Mouse (Mus musculus) spleen, adult 18-20 months (tissue): ENCODE data around the gene Ctrl.

Experiments used
- DNase-seq, 2 experiments: peaks; one replicate each; pipeline ENCODE4 v3.0.0; 2022; ENCODE audit warnings: mixed read lengths in 2 of 2

Ctrl gene

GRCm38 (mm10) chr8:105937496-105938305, 4.0 kb upstream of the Ctrl start:
- DNase-seq: peak; percentile 47 to 57

GRCm38 (mm10) chr8:105936866-105937475, 3.3 kb upstream of the Ctrl start:
- DNase-seq: peak; percentile 82

- DNase-seq: no peak
Measured at GRCm38 (mm10) chr8:105935863-105936603, 2.4 kb upstream of the Ctrl start.

- DNase-seq: no peak
Measured at GRCm38 (mm10) chr8:105935105-105935504, 1.4 kb upstream of the Ctrl start.

- DNase-seq: no peak
Measured at GRCm38 (mm10) chr8:105932525-105932924, 1.1 kb downstream of the Ctrl start.

- no peak for DNase-seq
Measured at GRCm38 (mm10) chr8:105931271-105931670, 2.4 kb downstream of the Ctrl start.

GRCm38 (mm10) chr8:105930602-105931001, 3.1 kb downstream of the Ctrl start:
- DNase-seq: peak; percentile 68 to 88

GRCm38 (mm10) chr8:105925123-105925522, 8.5 kb downstream of the Ctrl start:
- DNase-seq: no peak

GRCm38 (mm10) chr8:105919390-105919789, 14.3 kb downstream of the Ctrl start:
- no peak for DNase-seq

- peak in 1 of 2 experiments; percentile 5 for DNase-seq
Measured at GRCm38 (mm10) chr8:105900941-105901616, 32.6 kb downstream of the Ctrl start.

- peak; percentile 84 to 89 for DNase-seq
Measured at GRCm38 (mm10) chr8:105900180-105900940, 33.3 kb downstream of the Ctrl start, which contains the start of gene Pskh1. TSS of gene Pskh1 (plus strand) at chr8:105900441.

GRCm38 (mm10) chr8:105897801-105898480, 35.7 kb downstream of the Ctrl start:
- no peak for DNase-seq

- DNase-seq: peak in 1 of 2 experiments; percentile 15
Measured at GRCm38 (mm10) chr8:105893339-105893738, 40.3 kb downstream of the Ctrl start, which contains the start of gene Nrn1l. TSS of gene Nrn1l (plus strand) at chr8:105893567.

- peak in 1 of 2 experiments; percentile 33 for DNase-seq
Measured at GRCm38 (mm10) chr8:105892432-105892831, 41.2 kb downstream of the Ctrl start.

GRCm38 (mm10) chr8:105890870-105891269, 42.8 kb downstream of the Ctrl start:
- no peak for DNase-seq

- no peak for DNase-seq
Measured at GRCm38 (mm10) chr8:105889756-105890465, 43.8 kb downstream of the Ctrl start.
